Mouse (Mus musculus) limb, embryonic 14.5 days (tissue): Measurements from ENCODE around the gene Homer2. TPM values are rescaled to one million over a fixed set of nuclear protein-coding genes. Genes with fewer than 3 reads are reported as not detected.

ENCODE experiments used
- ATAC-seq: fragments of 200-750 bp; cut with Nextera tagmentation; 2 replicates; pipeline ENCODE4 v1.8.0; 2017; ENCODE audit warnings: low read depth, moderate number of reproducible peaks, moderate TSS enrichment; ENCODE audit not compliant: low FRiP score
- DNase-seq: peaks from one replicate; pipeline ENCODE4 v3.0.0-alpha.2; 2015; ENCODE audit warnings: low spot score
- H3K27ac ChIP-seq: fragments of 300-500 bp; sonication (generic); replicated peaks from 2 replicates; pipeline ENCODE4 v1.5.1; 2014; ENCODE audit warnings: low read depth, mild to moderate bottlenecking, low read length, moderate library complexity, mixed read lengths
- H3K27me3 ChIP-seq: fragments of 300-500 bp; sonication (generic); 2 replicates; pipeline ENCODE4 v1.6.1; 2014; ENCODE audit warnings: low read length, mixed read lengths; ENCODE audit not compliant: control insufficient read depth, insufficient read depth
- H3K36me3 ChIP-seq: fragments of 300-500 bp; sonication (generic); 2 replicates; pipeline ENCODE4 v1.6.1; 2014; ENCODE audit warnings: mild to moderate bottlenecking, low read length, moderate library complexity, mixed read lengths; ENCODE audit not compliant: control insufficient read depth, insufficient read depth
- H3K4me1 ChIP-seq: fragments of 300-500 bp; sonication (generic); 2 replicates; pipeline ENCODE4 v1.6.1; 2014; ENCODE audit warnings: antibody characterized with exemption, low read length, mixed read lengths; ENCODE audit not compliant: control insufficient read depth, insufficient read depth
- H3K4me2 ChIP-seq: fragments of 300-500 bp; sonication (generic); replicated peaks from 2 replicates; pipeline ENCODE4 v1.6.1; 2014; ENCODE audit warnings: low read depth, mild to moderate bottlenecking, low read length, moderate library complexity; ENCODE audit not compliant: severe bottlenecking
- H3K4me3 ChIP-seq: fragments of 300-500 bp; sonication (generic); replicated peaks from 2 replicates; pipeline ENCODE4 v1.5.1; 2014; ENCODE audit warnings: low read length
- H3K9ac ChIP-seq: fragments of 300-500 bp; sonication (generic); 2 replicates; pipeline ENCODE4 v1.6.1; 2014; ENCODE audit warnings: mild to moderate bottlenecking, low read depth, low read length, moderate library complexity; ENCODE audit not compliant: severe bottlenecking
- H3K9me3 ChIP-seq: fragments of 300-500 bp; sonication (generic); 2 replicates; pipeline ENCODE4 v1.6.1; 2016; ENCODE audit warnings: low read length; ENCODE audit not compliant: control insufficient read depth
- POLR2A ChIP-seq: fragments of 200-500 bp; IDR thresholded peaks from 2 replicates; pipeline ENCODE4 v1.8.0; 2012; ENCODE audit warnings: inconsistent platforms, mild to moderate bottlenecking, moderate library complexity, borderline replicate concordance; ENCODE audit not compliant: insufficient read depth, insufficient read length; ENCODE audit errors: extremely low read depth
- WGBS: fragments of 180-500 bp; shearing (Covaris S2); extraction: QIAGEN DNeasy Blood & Tissue Kit; methylation state at CpG from one replicate; pipeline ENCODE4 v1.1.7; 2014; 5-methylcytosine and 5-hydroxymethylcytosine counted together
- polyA plus RNA-seq, 2 experiments: library from polyadenylated mRNA; depleted of rRNA in 1 of 2; stranded (reverse) in 1 of 2; unstranded in 1 of 2; fragments of >200 nt; fragmentation: Nextera tagmentation in 1 of 2; extraction: Ambion mirVana in 1 of 2; gene quantifications; 2 replicates each; pipeline versions ENCODE4 v1.2.1 to v1.2.3; 2012 to 2014

Gene Homer2
- 15.3 and 15.5 TPM in 2 replicates for polyA plus RNA-seq (2012; rRNA removed)
- polyA plus RNA-seq (2014; fragmentation: Nextera tagmentation; extraction: Ambion mirVana), result 25.8 and 29.6 TPM in 2 replicates

- H3K9me3 ChIP-seq, result no peaks in the 10 kb centered on the region
- peak within 1 kb of the TSS; percentile 79 for H3K27ac ChIP-seq
- DNase-seq (no peak), ATAC-seq (0 out of 2 replicates have a peak, but pooled peaks have one; percentile 23)
- H3K9ac ChIP-seq, result peak within 1 kb of the TSS; percentile 81
- H3K27me3 ChIP-seq, result no peaks in the 10 kb centered on the region
- H3K4me3 ChIP-seq, result peak within 1 kb of the TSS; percentile 67
- H3K4me1 ChIP-seq, result peaks cover 8% of the 10 kb centered on the region
- no peak for TF ChIP-seq POLR2A
- H3K4me2 ChIP-seq, result peak within 1 kb of the TSS; percentile 88
- WGBS, result 68% methylated on average over 14 of the region's 14 CpGs
- no peaks in the 10 kb centered on the region for H3K36me3 ChIP-seq
Observed at GRCm38 (mm10) chr7:81707471-81708140, at the start of gene Homer2. Gene Homer2, minus strand, starts transcription at chr7:81707527.

DNA sequence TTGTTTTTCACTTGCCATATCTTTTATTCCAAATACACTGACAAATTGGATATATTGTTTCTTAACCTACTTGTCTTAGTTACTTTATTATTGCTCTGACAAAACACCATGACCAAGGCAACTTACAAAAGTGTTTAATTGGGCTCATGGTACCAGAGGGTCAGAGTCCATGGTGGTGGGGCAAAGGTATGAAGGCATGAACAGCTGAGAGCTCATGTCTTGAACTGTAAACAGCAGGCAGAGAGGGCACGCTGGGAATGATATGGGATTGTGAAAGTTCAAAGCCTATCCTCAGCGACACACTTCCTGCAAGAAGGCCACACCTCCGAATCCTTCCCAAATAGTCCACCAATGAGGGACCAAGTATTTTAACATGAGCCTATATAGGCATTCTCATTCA is 40.6 kb upstream of the Homer2 start:
- no peak for TF ChIP-seq POLR2A
- no peak for ATAC-seq
- no peak for DNase-seq

DNA sequence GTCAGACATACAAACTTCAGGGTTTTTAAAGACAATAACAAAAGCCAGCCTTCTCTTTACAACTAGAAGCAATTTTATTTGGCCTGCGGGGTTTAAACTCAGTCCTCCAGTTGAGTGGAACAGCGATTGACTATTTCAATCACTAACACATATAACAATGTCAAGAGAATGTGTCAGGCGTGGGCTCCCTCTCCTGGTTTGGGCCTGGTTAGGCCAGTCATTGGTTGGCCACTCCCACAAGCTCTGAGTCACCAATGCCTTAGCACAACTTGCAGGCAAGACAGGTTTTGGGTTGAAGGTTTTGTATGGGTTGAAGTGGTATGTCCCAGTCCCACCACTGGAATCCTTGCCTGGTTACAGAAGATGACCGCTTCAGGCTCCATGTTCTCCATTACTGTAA is 36.8 kb upstream of the Homer2 start:
- ATAC-seq (peak; percentile 55; the same call in 1 of the 2 replicates), DNase-seq (peak; percentile 68)
- H3K4me2 ChIP-seq, result no peak overlapping the region
- H3K9ac ChIP-seq, result no peak overlapping the region
- WGBS, result 53% methylated on average over 4 of the region's 4 CpGs
- TF ChIP-seq POLR2A, result no peak
- H3K4me1 ChIP-seq, result no peaks in the 10 kb centered on the region
- no peaks in the 10 kb centered on the region for H3K9me3 ChIP-seq
- no peaks in the 10 kb centered on the region for H3K27me3 ChIP-seq
- H3K36me3 ChIP-seq, result no peaks in the 10 kb centered on the region
- no peak overlapping the region for H3K4me3 ChIP-seq
- no peak overlapping the region for H3K27ac ChIP-seq

More for the DNA sequence above, 40.6 kb upstream of the Homer2 start:
- Histone ChIP-seq H3K9ac (no peak overlapping the region), H3K27ac (no peak overlapping the region), H3K4me3 (no peak overlapping the region), H3K36me3 (no peaks in the 10 kb centered on the region), H3K27me3 (no peaks in the 10 kb centered on the region), H3K9me3 (no peaks in the 10 kb centered on the region), H3K4me2 (no peak overlapping the region), H3K4me1 (no peaks in the 10 kb centered on the region)
- WGBS, result 83% methylated on average over 3 of the region's 3 CpGs

DNA sequence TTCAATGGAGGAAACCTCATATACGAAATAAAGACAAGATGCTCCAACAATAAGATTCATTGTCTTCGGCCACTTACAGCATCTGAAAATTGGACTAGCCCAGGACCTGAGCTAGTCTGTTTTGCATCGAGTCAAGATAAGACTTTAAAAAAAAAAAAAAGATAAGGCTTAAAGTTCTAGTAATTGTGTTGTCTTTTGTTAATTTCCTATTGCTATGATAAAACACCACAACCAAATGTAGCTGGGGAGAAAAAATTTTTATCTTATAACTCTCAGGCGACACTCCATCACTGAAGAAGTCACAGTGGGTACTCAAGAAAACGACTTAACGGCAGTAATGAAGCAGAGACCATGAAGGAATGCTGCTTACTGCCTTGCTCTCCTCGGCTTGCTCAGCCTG is 32.7 kb upstream of the Homer2 start:
- DNase-seq (no peak), ATAC-seq (no peak)
- no peak for TF ChIP-seq POLR2A
- WGBS, result 87% methylated on average over 7 of the region's 7 CpGs
- no peaks in the 10 kb centered on the region for H3K27me3 ChIP-seq
- H3K4me3 ChIP-seq, result no peak overlapping the region
- H3K27ac ChIP-seq, result no peak overlapping the region
- H3K4me1 ChIP-seq, result no peaks in the 10 kb centered on the region
- no peak overlapping the region for H3K9ac ChIP-seq
- no peak overlapping the region for H3K4me2 ChIP-seq
- no peaks in the 10 kb centered on the region for H3K36me3 ChIP-seq
- H3K9me3 ChIP-seq, result no peaks in the 10 kb centered on the region

- Histone ChIP-seq H3K4me3 (no peak overlapping the region), H3K9ac (no peak overlapping the region), H3K36me3 (no peaks in the 10 kb centered on the region), H3K9me3 (no peaks in the 10 kb centered on the region), H3K27ac (no peak overlapping the region), H3K4me2 (no peak overlapping the region), H3K27me3 (no peaks in the 10 kb centered on the region), H3K4me1 (no peaks in the 10 kb centered on the region)
- DNase-seq (no peak), ATAC-seq (no peak)
- WGBS, result 76% methylated on average over 8 of the region's 8 CpGs
- TF ChIP-seq POLR2A, result no peak
Observed at GRCm38 (mm10) chr7:81738720-81739385, 31.5 kb upstream of the Homer2 start.
